Mouse (Mus musculus): ENCODE measurements around the gene Olfr670. TPM values are rescaled to one million over a fixed set of nuclear protein-coding genes. Genes with fewer than 3 reads are reported as not detected.

The Olfr670 gene
- polyA plus RNA-seq (2017; shearing (Covaris generic)): not detected

GRCm38 (mm10) chr7:104962520-104962919 lies at the start of gene Olfr670:
Olfr670 (minus strand) TSS chr7:104962620.

GRCm38 (mm10) chr7:105001929-105002328 lies 39.5 kb upstream of the Olfr670 start, which contains the start of gene Olfr672:
Olfr672 (minus strand) TSS chr7:105002029.

GRCm38 (mm10) chr7:104979026-104979425 lies 16.6 kb upstream of the Olfr670 start, which contains the start of gene Olfr671:
Olfr671 (minus strand) TSS chr7:104979126.

GRCm38 (mm10) chr7:104933940-104934339 lies 28.5 kb downstream of the Olfr670 start, which contains the start of gene Olfr669:
Olfr669 (plus strand) TSS chr7:104934240.

GRCm38 (mm10) chr7:104927957-104928356 lies 34.5 kb downstream of the Olfr670 start, which contains the start of gene Olfr668:
Olfr668 (minus strand) TSS chr7:104928057.

GRCm38 (mm10) chr7:104921382-104921781 lies 41.0 kb downstream of the Olfr670 start, which contains the start of gene Olfr667:
Olfr667 (minus strand) TSS chr7:104921482.

Other genes with a start within 250 kb of the Olfr670 start
- gene Usp17le, start 185.2 kb downstream of the Olfr670 start, polyA plus RNA-seq (2017; shearing (Covaris generic)): not detected
- gene Usp17lb, start 120.0 kb downstream of the Olfr670 start, polyA plus RNA-seq (2017; shearing (Covaris generic)): not detected
- gene Usp17la, start 105.6 kb downstream of the Olfr670 start, polyA plus RNA-seq (2017; shearing (Covaris generic)): 0.14 TPM
- gene Olfr665, start 84.6 kb downstream of the Olfr670 start, polyA plus RNA-seq (2017; shearing (Covaris generic)): not detected
- not detected for gene Olfr666, start 66.7 kb downstream of the Olfr670 start, polyA plus RNA-seq (2017; shearing (Covaris generic))
- gene Olfr667, start 41.1 kb downstream of the Olfr670 start, polyA plus RNA-seq (2017; shearing (Covaris generic)): not detected
- not detected for gene Olfr668, start 34.6 kb downstream of the Olfr670 start, polyA plus RNA-seq (2017; shearing (Covaris generic))
- not detected for gene Olfr669, start 28.4 kb downstream of the Olfr670 start, polyA plus RNA-seq (2017; shearing (Covaris generic))
- gene Olfr671, start 16.5 kb upstream of the Olfr670 start, polyA plus RNA-seq (2017; shearing (Covaris generic)): 0.13 TPM
- gene Olfr672, start 39.4 kb upstream of the Olfr670 start, polyA plus RNA-seq (2017; shearing (Covaris generic)): not detected
- 0.08 TPM for gene Olfr675, start 65.8 kb upstream of the Olfr670 start, polyA plus RNA-seq (2017; shearing (Covaris generic))
- not detected for gene Olfr676, start 70.1 kb upstream of the Olfr670 start, polyA plus RNA-seq (2017; shearing (Covaris generic))
- gene Olfr677, start 88.8 kb upstream of the Olfr670 start, polyA plus RNA-seq (2017; shearing (Covaris generic)): not detected
- gene Olfr678, start 101.9 kb upstream of the Olfr670 start, polyA plus RNA-seq (2017; shearing (Covaris generic)): not detected
- gene Olfr679, start 118.6 kb upstream of the Olfr670 start, polyA plus RNA-seq (2017; shearing (Covaris generic)): not detected
- gene Olfr680-ps1, start 130.2 kb upstream of the Olfr670 start, polyA plus RNA-seq (2017; shearing (Covaris generic)): not detected
- not detected for gene Olfr681, start 154.2 kb upstream of the Olfr670 start, polyA plus RNA-seq (2017; shearing (Covaris generic))
- gene Olfr683, start 184.4 kb upstream of the Olfr670 start, polyA plus RNA-seq (2017; shearing (Covaris generic)): not detected
- not detected for gene Olfr684, start 201.0 kb upstream of the Olfr670 start, polyA plus RNA-seq (2017; shearing (Covaris generic))
- not detected for gene Olfr685, start 223.4 kb upstream of the Olfr670 start, polyA plus RNA-seq (2017; shearing (Covaris generic))
- not detected for gene Olfr686, start 244.9 kb upstream of the Olfr670 start, polyA plus RNA-seq (2017; shearing (Covaris generic))